Mouse (Mus musculus) E14TG2a.4 (cell line): ENCODE data around the gene Pla2g2e.

Experiments
- CTCF ChIP-seq: conservative IDR thresholded peaks from 2 replicates; pipeline ENCODE4 v1.5.1; 2014; ENCODE audit warnings: low read length
- NANOG ChIP-seq: IDR thresholded peaks from 2 replicates; pipeline ENCODE4 v1.6.1; 2014; ENCODE audit warnings: borderline replicate concordance, low read length, mixed read lengths

- TF ChIP-seq CTCF, result no peak
- TF ChIP-seq NANOG, result no peak
These were observed at the start of gene Pla2g2e for GRCm38 (mm10) chr4:138877731-138878130.
